Mouse (Mus musculus): Measurements from ENCODE around the gene Ovol3. TPM values are rescaled to one million over a fixed set of nuclear protein-coding genes. Genes with fewer than 3 reads are reported as not detected.

The Ovol3 gene
- 0.22 and 0.42 TPM in 2 replicates for polyA plus RNA-seq (2015; fragmentation: Nextera tagmentation; extraction: Ambion mirVana)

GRCm38 (mm10) chr7:30235625-30236024 lies at the start of gene Ovol3:
TSS of gene Ovol3 (minus strand) at chr7:30235725.
- WGBS: 75% methylated on average over 4 of the region's 4 CpGs
- Histone ChIP-seq H3K27me3 (no peaks in the 10 kb centered on the region), H3K9ac (no peak within 1 kb of the TSS), H3K9me3 (no peaks in the 10 kb centered on the region), H3K4me1 (peaks cover 20% of the 10 kb centered on the region), H3K4me3 (no peak within 1 kb of the TSS), H3K4me2 (no peak within 1 kb of the TSS), H3K27ac (no peak within 1 kb of the TSS), H3K36me3 (peaks cover 25% of the 10 kb centered on the region)
- no peak for ATAC-seq (ENCODE audit: insufficient number of reproducible peaks, low FRiP score, low TSS enrichment, low read depth)

GRCm38 (mm10) chr7:30282740-30283139 lies 47.2 kb upstream of the Ovol3 start:
- Histone ChIP-seq H3K36me3 (no peaks in the 10 kb centered on the region), H3K9ac (no peak overlapping the region), H3K4me3 (no peak overlapping the region), H3K27me3 (no peaks in the 10 kb centered on the region), H3K4me1 (peaks cover 16% of the 10 kb centered on the region), H3K27ac (no peak overlapping the region), H3K4me2 (no peak overlapping the region), H3K9me3 (no peaks in the 10 kb centered on the region)
- WGBS: 67% methylated on average over 7 of the region's 7 CpGs
- no peak for ATAC-seq (ENCODE audit: insufficient number of reproducible peaks, low FRiP score, low TSS enrichment, low read depth)

GRCm38 (mm10) chr7:30281522-30281921 lies 46.0 kb upstream of the Ovol3 start:
- H3K36me3 ChIP-seq: no peaks in the 10 kb centered on the region
- H3K4me2 ChIP-seq: 0 out of 2 replicates have a peak overlapping the region, but pooled peaks have one; percentile 92
- no peak overlapping the region for H3K9ac ChIP-seq
- H3K4me1 ChIP-seq: peaks cover 16% of the 10 kb centered on the region
- H3K4me3 ChIP-seq: no peak overlapping the region
- 72% methylated on average over 4 of the region's 4 CpGs for WGBS
- peak overlapping the region; percentile 96 for H3K27ac ChIP-seq
- H3K27me3 ChIP-seq: no peaks in the 10 kb centered on the region
- ATAC-seq (ENCODE audit: insufficient number of reproducible peaks, low FRiP score, low TSS enrichment, low read depth): no peak
- no peaks in the 10 kb centered on the region for H3K9me3 ChIP-seq

GRCm38 (mm10) chr7:30280670-30281138 lies 45.2 kb upstream of the Ovol3 start:
- Histone ChIP-seq H3K36me3 (no peaks in the 10 kb centered on the region), H3K4me2 (peak overlapping the region; percentile 92), H3K4me3 (peak overlapping the region; percentile 81), H3K4me1 (peaks cover 16% of the 10 kb centered on the region), H3K9ac (peak overlapping the region; percentile 31), H3K27me3 (no peaks in the 10 kb centered on the region), H3K9me3 (no peaks in the 10 kb centered on the region), H3K27ac (peak overlapping the region; percentile 96)
- WGBS: under 1% methylated on average over 20 of the region's 20 CpGs
- ATAC-seq (ENCODE audit: insufficient number of reproducible peaks, low FRiP score, low TSS enrichment, low read depth): peak; percentile 83

GRCm38 (mm10) chr7:30279951-30280669 lies 44.6 kb upstream of the Ovol3 start, which contains the start of the genes Thap8 and Wdr62:
TSS of gene Thap8 (plus strand) at chr7:30280094.
TSS of gene Wdr62 (minus strand) at chr7:30280419.
- ATAC-seq (ENCODE audit: insufficient number of reproducible peaks, low FRiP score, low TSS enrichment, low read depth): peak; percentile 95
- no peaks in the 10 kb centered on the region for H3K27me3 ChIP-seq
- peak within 1 kb of the TSS; percentile 31 for H3K9ac ChIP-seq
- no peaks in the 10 kb centered on the region for H3K36me3 ChIP-seq
- peak within 1 kb of the TSS; percentile 81 for H3K4me3 ChIP-seq
- peak within 1 kb of the TSS; percentile 92 for H3K4me2 ChIP-seq
- WGBS: under 1% methylated on average over 49 of the region's 49 CpGs
- peak within 1 kb of the TSS; percentile 96 for H3K27ac ChIP-seq
- peaks cover 16% of the 10 kb centered on the region for H3K4me1 ChIP-seq
- no peaks in the 10 kb centered on the region for H3K9me3 ChIP-seq

GRCm38 (mm10) chr7:30279536-30279935 lies 44.0 kb upstream of the Ovol3 start:
- H3K36me3 ChIP-seq: no peaks in the 10 kb centered on the region
- 0 out of 2 replicates have a peak overlapping the region, but pooled peaks have one; percentile 28 for H3K9ac ChIP-seq
- peak overlapping the region; percentile 92 for H3K4me2 ChIP-seq
- no peak overlapping the region for H3K27ac ChIP-seq
- H3K9me3 ChIP-seq: no peaks in the 10 kb centered on the region
- ATAC-seq (ENCODE audit: insufficient number of reproducible peaks, low FRiP score, low TSS enrichment, low read depth): no peak
- WGBS: 0% methylated on average over 6 of the region's 6 CpGs
- peak overlapping the region; percentile 81 for H3K4me3 ChIP-seq
- no peaks in the 10 kb centered on the region for H3K27me3 ChIP-seq
- H3K4me1 ChIP-seq: peaks cover 16% of the 10 kb centered on the region

- H3K9ac ChIP-seq: no peak overlapping the region
- H3K27ac ChIP-seq: no peak overlapping the region
- peak overlapping the region; percentile 92; the same call in 1 of the 2 replicates for H3K4me2 ChIP-seq
- H3K36me3 ChIP-seq: no peaks in the 10 kb centered on the region
- no peak overlapping the region for H3K4me3 ChIP-seq
- no peak for ATAC-seq (ENCODE audit: insufficient number of reproducible peaks, low FRiP score, low TSS enrichment, low read depth)
- no peaks in the 10 kb centered on the region for H3K27me3 ChIP-seq
- no peaks in the 10 kb centered on the region for H3K9me3 ChIP-seq
- peaks cover 16% of the 10 kb centered on the region for H3K4me1 ChIP-seq
- WGBS: 40% methylated on average over 2 of the region's 2 CpGs
Measured at GRCm38 (mm10) chr7:30278911-30279310, 43.4 kb upstream of the Ovol3 start.

GRCm38 (mm10) chr7:30274383-30274782 lies 38.9 kb upstream of the Ovol3 start:
- H3K27ac ChIP-seq: no peak overlapping the region
- H3K4me1 ChIP-seq: no peaks in the 10 kb centered on the region
- 70% methylated on average over 6 of the region's 6 CpGs for WGBS
- no peak overlapping the region for H3K4me3 ChIP-seq
- H3K4me2 ChIP-seq: no peak overlapping the region
- H3K9me3 ChIP-seq: no peaks in the 10 kb centered on the region
- H3K27me3 ChIP-seq: no peaks in the 10 kb centered on the region
- H3K9ac ChIP-seq: no peak overlapping the region
- peaks cover 15% of the 10 kb centered on the region; the same call in 1 of the 2 replicates for H3K36me3 ChIP-seq
- ATAC-seq (ENCODE audit: insufficient number of reproducible peaks, low FRiP score, low TSS enrichment, low read depth): no peak

GRCm38 (mm10) chr7:30269641-30270040 lies 34.1 kb upstream of the Ovol3 start:
- ATAC-seq (ENCODE audit: insufficient number of reproducible peaks, low FRiP score, low TSS enrichment, low read depth): no peak
- Histone ChIP-seq H3K36me3 (peaks cover 19% of the 10 kb centered on the region; the same call in 1 of the 2 replicates), H3K4me1 (no peaks in the 10 kb centered on the region), H3K4me2 (no peak overlapping the region), H3K9me3 (no peaks in the 10 kb centered on the region), H3K27me3 (no peaks in the 10 kb centered on the region), H3K27ac (no peak overlapping the region), H3K9ac (no peak overlapping the region), H3K4me3 (no peak overlapping the region)
- WGBS: 85% methylated on average over 4 of the region's 4 CpGs

GRCm38 (mm10) chr7:30266780-30267179 lies 31.3 kb upstream of the Ovol3 start:
- H3K4me1 ChIP-seq: no peaks in the 10 kb centered on the region
- no peaks in the 10 kb centered on the region for H3K9me3 ChIP-seq
- no peak for ATAC-seq (ENCODE audit: insufficient number of reproducible peaks, low FRiP score, low TSS enrichment, low read depth)
- no peak overlapping the region for H3K4me2 ChIP-seq
- WGBS: 80% methylated on average over 3 of the region's 3 CpGs
- H3K9ac ChIP-seq: no peak overlapping the region
- H3K27me3 ChIP-seq: no peaks in the 10 kb centered on the region
- H3K27ac ChIP-seq: no peak overlapping the region
- no peak overlapping the region for H3K4me3 ChIP-seq
- peaks cover 29% of the 10 kb centered on the region for H3K36me3 ChIP-seq

- H3K4me2 ChIP-seq: no peak overlapping the region
- no peaks in the 10 kb centered on the region for H3K9me3 ChIP-seq
- H3K4me1 ChIP-seq: no peaks in the 10 kb centered on the region
- no peaks in the 10 kb centered on the region for H3K27me3 ChIP-seq
- no peak overlapping the region for H3K27ac ChIP-seq
- H3K4me3 ChIP-seq: no peak overlapping the region
- 93% methylated on average over 7 of the region's 7 CpGs for WGBS
- H3K36me3 ChIP-seq: peaks cover 30% of the 10 kb centered on the region
- no peak for ATAC-seq (ENCODE audit: insufficient number of reproducible peaks, low FRiP score, low TSS enrichment, low read depth)
- H3K9ac ChIP-seq: no peak overlapping the region
Measured at GRCm38 (mm10) chr7:30265935-30266334, 30.4 kb upstream of the Ovol3 start.

- H3K27me3 ChIP-seq: no peaks in the 10 kb centered on the region
- no peak overlapping the region for H3K27ac ChIP-seq
- 98% methylated on average over 5 of the region's 5 CpGs for WGBS
- H3K9ac ChIP-seq: no peak overlapping the region
- no peak overlapping the region for H3K4me2 ChIP-seq
- no peak overlapping the region for H3K4me3 ChIP-seq
- H3K36me3 ChIP-seq: peaks cover 28% of the 10 kb centered on the region
- no peak for ATAC-seq (ENCODE audit: insufficient number of reproducible peaks, low FRiP score, low TSS enrichment, low read depth)
- no peaks in the 10 kb centered on the region for H3K4me1 ChIP-seq
- no peaks in the 10 kb centered on the region for H3K9me3 ChIP-seq
Measured at GRCm38 (mm10) chr7:30265531-30265930, 30.0 kb upstream of the Ovol3 start.
